Mouse (Mus musculus) hindbrain, embryonic 14.5 days (tissue): ENCODE results near the gene Plcb3. TPM values are rescaled to one million over a fixed set of nuclear protein-coding genes. Genes with fewer than 3 reads are reported as not detected.

Source experiments
- ATAC-seq: fragments of 200-750 bp; cut with Nextera tagmentation; 2 replicates; pipeline ENCODE4 v1.8.0; 2017; ENCODE audit warnings: moderate number of reproducible peaks, mild to moderate bottlenecking, moderate TSS enrichment, moderate library complexity; ENCODE audit not compliant: low FRiP score
- DNase-seq: peaks from one replicate; pipeline ENCODE4 v3.0.0-alpha.2; 2015; ENCODE audit warnings: low spot score
- H3K27ac ChIP-seq: fragments of 300-500 bp; sonication (generic); 2 replicates; pipeline ENCODE4 v1.5.1; 2014; ENCODE audit warnings: mild to moderate bottlenecking, moderate library complexity
- H3K27me3 ChIP-seq: fragments of 300-500 bp; sonication (generic); 2 replicates; pipeline ENCODE4 v1.6.1; 2014; ENCODE audit warnings: mild to moderate bottlenecking, low read length, mixed read lengths; ENCODE audit not compliant: control insufficient read depth, insufficient read depth
- H3K36me3 ChIP-seq: fragments of 300-500 bp; sonication (generic); replicated peaks from 2 replicates; pipeline ENCODE4 v1.6.1; 2014; ENCODE audit not compliant: control insufficient read depth, insufficient read depth
- H3K4me1 ChIP-seq: fragments of 300-500 bp; sonication (generic); replicated peaks from 2 replicates; pipeline ENCODE4 v1.6.1; 2014; ENCODE audit warnings: antibody characterized with exemption, low read length, mixed read lengths; ENCODE audit not compliant: control insufficient read depth, insufficient read depth
- H3K4me2 ChIP-seq: fragments of 300-500 bp; sonication (generic); replicated peaks from 2 replicates; pipeline ENCODE4 v1.6.1; 2014; ENCODE audit warnings: mild to moderate bottlenecking, moderate library complexity
- H3K4me3 ChIP-seq: fragments of 300-500 bp; sonication (generic); replicated peaks from 2 replicates; pipeline ENCODE4 v1.5.1; 2014; ENCODE audit warnings: mild to moderate bottlenecking, low read length
- H3K9ac ChIP-seq: fragments of 300-500 bp; sonication (generic); 2 replicates; pipeline ENCODE4 v1.6.1; 2014
- H3K9me3 ChIP-seq: fragments of 300-500 bp; sonication (generic); 2 replicates; pipeline ENCODE4 v1.6.1; 2016; ENCODE audit warnings: low read length; ENCODE audit not compliant: control insufficient read depth
- WGBS: fragments of 180-500 bp; shearing (Covaris S2); extraction: QIAGEN DNeasy Blood & Tissue Kit; methylation state at CpG from one replicate; pipeline ENCODE4 v1.1.7; 2014; 5-methylcytosine and 5-hydroxymethylcytosine counted together
- polyA plus RNA-seq: library from polyadenylated mRNA; unstranded; fragments of >200 nt; fragmentation: Nextera tagmentation; extraction: Ambion mirVana; gene quantifications from 2 replicates; pipeline ENCODE4 v1.2.1, GENCODE M21; 2014

The Plcb3 gene
- polyA plus RNA-seq, 1 experiment from 2014 or later, result 10.6 TPM

- Histone ChIP-seq H3K9me3 (no peaks in the 10 kb centered on the region), H3K4me3 (peak overlapping the region; percentile 79), H3K4me2 (peak overlapping the region; percentile 97), H3K36me3 (no peaks in the 10 kb centered on the region; the same call in 1 of the 2 replicates), H3K27ac (no peak overlapping the region), H3K9ac (peak overlapping the region; percentile 94), H3K27me3 (peaks cover 28% of the 10 kb centered on the region), H3K4me1 (peaks cover 22% of the 10 kb centered on the region)
- DNase-seq (no peak), ATAC-seq (no peak)
- 30% methylated on average over 8 of the region's 8 CpGs for WGBS
These were observed 56.2 kb downstream of the Plcb3 start for GRCm38 (mm10) chr19:6919876-6920740.

- Histone ChIP-seq H3K9me3 (no peaks in the 10 kb centered on the region), H3K27ac (no peak overlapping the region), H3K9ac (no peak overlapping the region), H3K4me3 (no peak overlapping the region), H3K4me1 (peaks cover 22% of the 10 kb centered on the region), H3K36me3 (no peaks in the 10 kb centered on the region; the same call in 1 of the 2 replicates), H3K27me3 (peaks cover 21% of the 10 kb centered on the region), H3K4me2 (no peak overlapping the region; the same call in 1 of the 2 replicates)
- no peak for ATAC-seq
- no peak for DNase-seq
These were observed 56.8 kb downstream of the Plcb3 start for GRCm38 (mm10) chr19:6919431-6919830.

DNA sequence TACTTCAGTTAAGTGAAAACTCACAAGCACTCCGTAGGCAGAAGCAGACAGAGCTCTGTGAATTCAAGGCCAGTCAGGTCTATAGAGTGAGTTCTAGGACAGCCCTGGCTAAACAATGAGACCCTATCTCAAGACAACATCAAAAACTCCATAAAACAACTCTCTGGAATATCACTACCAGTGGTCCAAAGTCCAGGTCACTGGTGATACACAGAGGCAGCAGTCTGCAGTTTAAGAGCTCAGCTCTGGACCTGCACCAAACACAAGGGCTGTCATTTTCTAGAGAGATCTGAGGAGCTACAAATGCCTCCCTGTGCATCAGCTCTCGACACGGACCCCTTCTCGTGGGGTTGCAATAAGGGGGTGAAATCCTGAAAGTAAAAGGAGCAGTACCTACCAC is 57.9 kb downstream of the Plcb3 start:
- no peak for DNase-seq
- Histone ChIP-seq H3K4me2 (no peak overlapping the region), H3K9ac (no peak overlapping the region)

GRCm38 (mm10) chr19:6916496-6916895 is 59.8 kb downstream of the Plcb3 start:
- WGBS, result 84% methylated on average over 4 of the region's 4 CpGs
- ATAC-seq, result no peak

More for the DNA sequence above, 57.9 kb downstream of the Plcb3 start:
- Histone ChIP-seq H3K4me3 (no peak overlapping the region), H3K27ac (no peak overlapping the region), H3K36me3 (peaks cover 10% of the 10 kb centered on the region), H3K4me1 (peaks cover 22% of the 10 kb centered on the region), H3K27me3 (peaks cover 10% of the 10 kb centered on the region), H3K9me3 (no peaks in the 10 kb centered on the region)
- 91% methylated on average over 4 of the region's 4 CpGs for WGBS
- no peak for ATAC-seq

GRCm38 (mm10) chr19:6915276-6915675 is 61.0 kb downstream of the Plcb3 start:
- ATAC-seq, result no peak
- Histone ChIP-seq H3K36me3 (peaks cover 34% of the 10 kb centered on the region), H3K4me1 (peaks cover 16% of the 10 kb centered on the region), H3K9me3 (no peaks in the 10 kb centered on the region), H3K4me3 (no peak overlapping the region), H3K27ac (no peak overlapping the region), H3K27me3 (no peaks in the 10 kb centered on the region), H3K4me2 (no peak overlapping the region), H3K9ac (no peak overlapping the region)
- DNase-seq, result no peak
- WGBS, result 91% methylated on average over 4 of the region's 4 CpGs

More at GRCm38 (mm10) chr19:6916496-6916895, 59.8 kb downstream of the Plcb3 start:
- Histone ChIP-seq H3K9ac (no peak overlapping the region), H3K4me2 (no peak overlapping the region), H3K27ac (no peak overlapping the region), H3K27me3 (no peaks in the 10 kb centered on the region), H3K36me3 (peaks cover 28% of the 10 kb centered on the region), H3K9me3 (no peaks in the 10 kb centered on the region), H3K4me1 (peaks cover 18% of the 10 kb centered on the region), H3K4me3 (no peak overlapping the region)
- no peak for DNase-seq

- DNase-seq (no peak), ATAC-seq (no peak)
- Histone ChIP-seq H3K27me3 (no peaks in the 10 kb centered on the region), H3K4me1 (peaks cover 9% of the 10 kb centered on the region), H3K27ac (no peak overlapping the region), H3K36me3 (peaks cover 34% of the 10 kb centered on the region), H3K4me2 (no peak overlapping the region), H3K4me3 (no peak overlapping the region), H3K9me3 (no peaks in the 10 kb centered on the region), H3K9ac (no peak overlapping the region)
- 96% methylated on average over 9 of the region's 9 CpGs for WGBS
These were observed 61.7 kb downstream of the Plcb3 start for GRCm38 (mm10) chr19:6914540-6914939.

GRCm38 (mm10) chr19:6913991-6914390 is 62.3 kb downstream of the Plcb3 start:
- Histone ChIP-seq H3K36me3 (peaks cover 34% of the 10 kb centered on the region), H3K4me2 (no peak overlapping the region), H3K9me3 (no peaks in the 10 kb centered on the region), H3K4me3 (no peak overlapping the region), H3K4me1 (peaks cover 10% of the 10 kb centered on the region; the same call in 1 of the 2 replicates), H3K9ac (no peak overlapping the region), H3K27ac (no peak overlapping the region), H3K27me3 (no peaks in the 10 kb centered on the region)
- DNase-seq, result no peak
- WGBS, result 89% methylated on average over 11 of the region's 11 CpGs
- ATAC-seq, result no peak

GRCm38 (mm10) chr19:6913036-6913435 is 63.2 kb downstream of the Plcb3 start:
- no peak overlapping the region for H3K9ac ChIP-seq
- ATAC-seq, result no peak
- no peak overlapping the region for H3K4me2 ChIP-seq
- H3K27me3 ChIP-seq, result no peaks in the 10 kb centered on the region
- H3K4me3 ChIP-seq, result no peak overlapping the region
- no peaks in the 10 kb centered on the region for H3K9me3 ChIP-seq
- peaks cover 19% of the 10 kb centered on the region for H3K4me1 ChIP-seq
- no peak for DNase-seq
- no peak overlapping the region for H3K27ac ChIP-seq
- 89% methylated on average over 6 of the region's 6 CpGs for WGBS
- peaks cover 34% of the 10 kb centered on the region for H3K36me3 ChIP-seq

DNA sequence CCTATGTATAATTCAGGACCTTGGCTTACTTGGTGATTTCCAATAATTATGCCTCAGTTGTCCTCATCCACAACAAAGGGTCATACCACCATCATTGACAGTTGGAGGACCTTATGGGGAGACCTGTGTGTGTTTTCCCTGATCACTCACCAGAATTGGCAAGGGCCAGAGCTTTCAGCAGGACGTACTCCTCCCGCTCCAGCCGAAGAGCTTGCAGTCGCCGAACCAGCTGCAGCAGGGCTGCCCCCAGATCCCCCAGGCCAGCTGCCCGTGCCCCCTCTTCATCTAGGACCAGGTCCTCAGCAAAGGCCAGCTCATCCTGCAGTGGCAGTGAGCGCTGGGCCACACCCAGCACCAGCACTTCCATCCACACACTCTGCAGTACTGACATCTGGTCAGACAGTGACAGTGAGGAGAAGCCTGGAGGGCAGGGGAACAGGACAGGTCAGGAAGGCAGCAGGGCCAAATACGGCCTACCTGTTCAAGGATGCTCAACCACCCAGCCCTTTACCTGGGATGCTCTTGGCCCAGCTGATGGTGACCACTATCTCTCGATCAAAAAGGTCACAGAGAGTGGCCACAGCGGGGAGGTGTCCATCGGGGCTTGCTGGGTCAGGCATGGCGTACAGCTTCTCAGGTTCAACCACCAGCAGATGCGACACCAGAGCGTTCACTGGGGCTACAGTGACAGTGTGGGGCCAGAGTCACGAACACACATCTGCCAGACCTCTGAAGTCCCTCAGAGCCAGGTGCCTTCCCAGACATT is 63.9 kb downstream of the Plcb3 start:
- H3K4me1 ChIP-seq, result peaks cover 25% of the 10 kb centered on the region
- ATAC-seq (no peak), DNase-seq (no peak)
- H3K9me3 ChIP-seq, result no peaks in the 10 kb centered on the region
- no peak overlapping the region for H3K4me3 ChIP-seq
- no peak overlapping the region for H3K9ac ChIP-seq
- H3K27me3 ChIP-seq, result no peaks in the 10 kb centered on the region
- H3K4me2 ChIP-seq, result no peak overlapping the region
- H3K36me3 ChIP-seq, result peaks cover 35% of the 10 kb centered on the region
- 96% methylated on average over 15 of the region's 15 CpGs for WGBS
- no peak overlapping the region for H3K27ac ChIP-seq
